Mouse (Mus musculus) liver, embryonic 16.5 days (tissue): Measurements from ENCODE around the gene Ndufaf3. TPM values are rescaled to one million over a fixed set of nuclear protein-coding genes. Genes with fewer than 3 reads are reported as not detected.
A peak's percentile ranks its signal among the peaks of the same experiment; 100 is the strongest.

ENCODE experiments used
- ATAC-seq: fragments of 200-750 bp; cut with Nextera tagmentation; 2 replicates; pipeline ENCODE4 v1.8.0; 2017; ENCODE audit warnings: low read depth, mild to moderate bottlenecking, moderate number of reproducible peaks, moderate library complexity
- H3K27ac ChIP-seq: fragments of 300-500 bp; sonication (generic); 2 replicates; pipeline ENCODE4 v1.5.1; 2014; ENCODE audit warnings: mild to moderate bottlenecking, low read length
- H3K27me3 ChIP-seq: fragments of 300-500 bp; sonication (generic); 2 replicates; pipeline ENCODE4 v1.6.1; 2014; ENCODE audit warnings: low read depth, low read length, mixed read lengths; ENCODE audit not compliant: control insufficient read depth, insufficient read depth
- H3K36me3 ChIP-seq: fragments of 300-500 bp; sonication (generic); 2 replicates; pipeline ENCODE4 v1.6.1; 2014; ENCODE audit warnings: mild to moderate bottlenecking; ENCODE audit not compliant: control insufficient read depth, insufficient read depth
- H3K4me1 ChIP-seq: fragments of 300-500 bp; sonication (generic); 2 replicates; pipeline ENCODE4 v1.6.1; 2014; ENCODE audit warnings: low read depth, low read length, mixed read lengths; ENCODE audit not compliant: control insufficient read depth
- H3K4me2 ChIP-seq: fragments of 300-500 bp; sonication (generic); 2 replicates; pipeline ENCODE4 v1.6.1; 2014; ENCODE audit warnings: low read depth, low read length, mixed read lengths
- H3K4me3 ChIP-seq: fragments of 300-500 bp; sonication (generic); 2 replicates; pipeline ENCODE4 v1.5.1; 2014; ENCODE audit warnings: low read depth, mild to moderate bottlenecking, low read length
- H3K9ac ChIP-seq: fragments of 300-500 bp; sonication (generic); 2 replicates; pipeline ENCODE4 v1.6.1; 2014; ENCODE audit warnings: low read depth, low read length
- H3K9me3 ChIP-seq: fragments of 300-500 bp; sonication (generic); replicated peaks from 2 replicates; pipeline ENCODE4 v1.6.1; 2016; ENCODE audit warnings: low read length; ENCODE audit not compliant: control insufficient read depth
- WGBS: fragments of 180-500 bp; shearing (Covaris S2); extraction: QIAGEN DNeasy Blood & Tissue Kit; methylation state at CpG from one replicate; pipeline ENCODE4 v1.1.7; 2014; ENCODE audit not compliant: insufficient replicate concordance; 5-methylcytosine and 5-hydroxymethylcytosine counted together
- polyA plus RNA-seq: library from polyadenylated mRNA; unstranded; fragments of >200 nt; fragmentation: Nextera tagmentation; extraction: Ambion mirVana; gene quantifications from 2 replicates; pipeline ENCODE4 v1.2.1, GENCODE M21; 2015

The Ndufaf3 gene
- polyA plus RNA-seq, 1 experiment from 2014 or later, result 21.9 TPM

- Histone ChIP-seq H3K9me3 (no peaks in the 10 kb centered on the region), H3K4me2 (no peak overlapping the region), H3K4me3 (no peak overlapping the region), H3K9ac (no peak overlapping the region), H3K36me3 (no peaks in the 10 kb centered on the region), H3K27me3 (peaks cover 13% of the 10 kb centered on the region), H3K27ac (no peak overlapping the region), H3K4me1 (peaks cover 15% of the 10 kb centered on the region)
- no peak for ATAC-seq
- 36% methylated on average over 3 of the region's 3 CpGs for WGBS
Measured at GRCm38 (mm10) chr9:108594354-108594753, 27.1 kb upstream of the Ndufaf3 start.

- Histone ChIP-seq H3K27ac (no peak overlapping the region), H3K4me3 (no peak overlapping the region), H3K27me3 (no peaks in the 10 kb centered on the region; the same call in 1 of the 2 replicates), H3K4me2 (no peak overlapping the region), H3K36me3 (no peaks in the 10 kb centered on the region), H3K9me3 (no peaks in the 10 kb centered on the region), H3K9ac (no peak overlapping the region), H3K4me1 (peaks cover 5% of the 10 kb centered on the region)
- WGBS, result 75% methylated on average over 4 of the region's 4 CpGs
- no peak for ATAC-seq
Measured at GRCm38 (mm10) chr9:108591462-108591861, 24.2 kb upstream of the Ndufaf3 start.

- Histone ChIP-seq H3K9ac (no peak overlapping the region), H3K4me1 (peaks cover 3% of the 10 kb centered on the region), H3K36me3 (no peaks in the 10 kb centered on the region), H3K4me2 (no peak overlapping the region), H3K27ac (no peak overlapping the region), H3K4me3 (no peak overlapping the region), H3K9me3 (no peaks in the 10 kb centered on the region), H3K27me3 (no peaks in the 10 kb centered on the region)
- no peak for ATAC-seq
- 60% methylated on average over 5 of the region's 5 CpGs for WGBS
Measured at GRCm38 (mm10) chr9:108589229-108589628, 22.0 kb upstream of the Ndufaf3 start.

GRCm38 (mm10) chr9:108587571-108588180, 20.4 kb upstream of the Ndufaf3 start:
- no peaks in the 10 kb centered on the region for H3K9me3 ChIP-seq

GRCm38 (mm10) chr9:108579344-108579690, 12.1 kb upstream of the Ndufaf3 start:
- peak overlapping the region; percentile 78; the same call in 1 of the 2 replicates for H3K9ac ChIP-seq
- H3K9me3 ChIP-seq, result no peaks in the 10 kb centered on the region
- ATAC-seq, result no peak
- peak overlapping the region; percentile 96 for H3K4me2 ChIP-seq
- H3K36me3 ChIP-seq, result no peaks in the 10 kb centered on the region
- H3K27ac ChIP-seq, result no peak overlapping the region
- H3K27me3 ChIP-seq, result no peaks in the 10 kb centered on the region
- H3K4me1 ChIP-seq, result peaks cover 17% of the 10 kb centered on the region
- 63% methylated on average over 5 of the region's 5 CpGs for WGBS
- peak overlapping the region; percentile 78 for H3K4me3 ChIP-seq

More at GRCm38 (mm10) chr9:108587571-108588180, 20.4 kb upstream of the Ndufaf3 start:
- H3K4me3 ChIP-seq, result no peak overlapping the region
- peaks cover 3% of the 10 kb centered on the region for H3K4me1 ChIP-seq
- no peaks in the 10 kb centered on the region for H3K36me3 ChIP-seq
- 42% methylated on average over 14 of the region's 14 CpGs for WGBS
- no peak for ATAC-seq
- H3K27me3 ChIP-seq, result no peaks in the 10 kb centered on the region
- H3K27ac ChIP-seq, result no peak overlapping the region
- no peak overlapping the region for H3K9ac ChIP-seq
- no peak overlapping the region for H3K4me2 ChIP-seq

GRCm38 (mm10) chr9:108578545-108579343, 11.5 kb upstream of the Ndufaf3 start, which contains the start of gene Wdr6:
Gene Wdr6, minus strand, starts transcription at chr9:108578739.
- Histone ChIP-seq H3K9me3 (no peaks in the 10 kb centered on the region), H3K36me3 (no peaks in the 10 kb centered on the region), H3K9ac (peak within 1 kb of the TSS; percentile 78), H3K27me3 (no peaks in the 10 kb centered on the region), H3K4me3 (peak within 1 kb of the TSS; percentile 78), H3K27ac (peak within 1 kb of the TSS; percentile 67), H3K4me2 (peak within 1 kb of the TSS; percentile 96), H3K4me1 (peaks cover 17% of the 10 kb centered on the region)
- WGBS, result 5% methylated on average over 51 of the region's 51 CpGs
- ATAC-seq, result peak; percentile 95

- H3K36me3 ChIP-seq, result 0 out of 2 replicates have a peak, but pooled peaks cover 2% of the 10 kb centered on the region
- WGBS, result under 1% methylated on average over 24 of the region's 24 CpGs
- no peaks in the 10 kb centered on the region for H3K9me3 ChIP-seq
- H3K4me1 ChIP-seq, result peaks cover 17% of the 10 kb centered on the region
- ATAC-seq, result 0 out of 2 replicates have a peak, but pooled peaks have one; percentile 5
- no peaks in the 10 kb centered on the region for H3K27me3 ChIP-seq
- H3K4me3 ChIP-seq, result peak overlapping the region; percentile 78
- H3K9ac ChIP-seq, result peak overlapping the region; percentile 78
- peak overlapping the region; percentile 67 for H3K27ac ChIP-seq
- H3K4me2 ChIP-seq, result peak overlapping the region; percentile 96
Measured at GRCm38 (mm10) chr9:108577934-108578544, 10.8 kb upstream of the Ndufaf3 start.

GRCm38 (mm10) chr9:108577025-108577424, 9.8 kb upstream of the Ndufaf3 start:
- Histone ChIP-seq H3K36me3 (peaks cover 7% of the 10 kb centered on the region), H3K27ac (no peak overlapping the region), H3K27me3 (no peaks in the 10 kb centered on the region), H3K4me3 (no peak overlapping the region), H3K4me2 (no peak overlapping the region), H3K9ac (no peak overlapping the region), H3K9me3 (no peaks in the 10 kb centered on the region), H3K4me1 (peaks cover 17% of the 10 kb centered on the region)
- no peak for ATAC-seq
- WGBS, result 56% methylated on average over 6 of the region's 6 CpGs
